Mouse (Mus musculus) MEL (cell line): ENCODE data around the gene Spib.

Source experiments
- POLR2A ChIP-seq, 2 experiments: IDR thresholded peaks; 2 replicates each; pipeline ENCODE4 v1.6.1; 2011 to 2012; ENCODE audit warnings: low read length in 2 of 2, mild to moderate bottlenecking in 2 of 2, control low read depth in 1 of 2, improper control_type of control experiment in 1 of 2, low read depth in 1 of 2, moderate library complexity in 1 of 2; ENCODE audit not compliant: control insufficient read depth in 1 of 2, insufficient read depth in 1 of 2, poor library complexity in 1 of 2
- POLR2AphosphoS5 ChIP-seq: IDR thresholded peaks from 2 replicates; pipeline ENCODE4 v1.6.1; 2012; ENCODE audit warnings: low read depth, borderline replicate concordance, mild to moderate bottlenecking, inconsistent platforms, low read length, moderate library complexity, mixed read lengths
- RCOR1 ChIP-seq: IDR thresholded peaks from 2 replicates; pipeline ENCODE4 v1.6.1; 2012; ENCODE audit warnings: low read depth, mild to moderate bottlenecking, inconsistent platforms, low read length, improper control_type of control experiment

DNA sequence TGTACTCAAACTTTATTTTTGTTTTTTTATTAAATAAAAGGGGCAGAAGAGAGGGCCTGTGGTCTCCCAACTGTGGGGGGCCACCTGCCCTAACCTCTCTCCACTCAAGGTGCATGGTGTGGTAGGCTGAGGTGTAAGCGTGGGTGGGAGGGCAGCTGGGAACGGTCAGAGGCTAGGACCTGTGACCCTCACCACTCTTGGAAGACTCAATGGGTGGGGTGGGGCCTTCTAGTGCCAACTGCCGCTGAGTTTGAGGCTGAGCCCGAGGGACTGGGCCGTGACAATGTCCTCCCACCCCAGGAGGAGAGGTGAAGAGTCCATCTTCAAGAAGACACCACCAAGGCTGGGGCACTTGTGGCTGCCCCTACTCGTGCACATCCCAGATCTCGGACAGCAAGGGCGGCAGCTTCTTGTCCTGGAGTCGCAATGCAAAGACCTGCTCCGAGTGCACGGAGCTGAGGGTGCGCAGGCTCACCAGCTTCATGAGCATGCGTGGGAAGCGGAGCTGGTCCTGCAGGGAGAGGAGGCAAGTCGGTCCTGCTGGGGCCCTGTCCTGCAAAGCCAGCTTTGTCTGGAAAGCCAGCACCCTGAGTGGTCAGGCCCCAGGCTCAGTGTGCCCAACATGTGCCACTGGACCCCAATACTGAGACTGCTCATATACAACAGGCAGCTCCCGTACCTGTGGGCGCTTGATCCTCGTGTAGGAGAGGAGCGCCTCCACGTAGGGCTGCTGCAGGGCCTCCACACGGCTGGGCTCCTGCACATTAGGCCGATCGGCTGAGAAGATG, 17.9 kb upstream of the Spib start:
- no peak for TF ChIP-seq POLR2A (IDR thresholded peaks at IDR 0.05; ENCODE audit: control insufficient read depth in 1 of 2, insufficient read depth in 1 of 2, low read depth in 1 of 2, low read length in 2 of 2, poor library complexity in 1 of 2)
- no peak for TF ChIP-seq POLR2AphosphoS5
- no peak for TF ChIP-seq RCOR1
